Mouse (Mus musculus) layer of hippocampus, adult 9-11 months (tissue): ENCODE data around the gene Acaa1a.
A peak's percentile ranks its signal among the peaks of the same experiment; 100 is the strongest.
"Not testable (repeated sequence)": the region's sequence is repeated elsewhere in the genome, so short reads cannot be mapped to it uniquely, and the experiment has no call there.

Experiments
- DNase-seq: peaks from one replicate; pipeline ENCODE4 v3.0.0; 2022

The Acaa1a gene

DNA sequence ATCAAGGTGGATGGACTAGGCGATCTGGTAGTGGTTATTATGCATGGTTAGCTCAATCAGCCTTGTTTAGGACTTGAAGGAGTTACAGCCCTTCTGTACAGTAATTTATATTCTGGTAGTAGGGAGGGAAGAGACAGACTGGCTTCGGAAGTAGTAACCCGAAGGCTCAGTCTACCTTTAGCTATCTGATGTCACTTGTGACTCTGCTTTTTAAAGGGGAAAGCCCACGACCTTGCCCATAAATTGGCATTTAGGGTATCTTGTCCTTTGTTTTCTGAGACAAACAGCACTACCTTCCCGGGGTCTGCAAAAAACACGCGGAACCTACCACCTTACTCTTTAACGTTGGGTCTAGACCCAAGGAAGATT lies 720 bp downstream of the Acaa1a start:
- no peak for DNase-seq

- peak; percentile 98 for DNase-seq
Observed at GRCm38 (mm10) chr9:119340909-119341816, 1.7 kb downstream of the Acaa1a start, which contains the start of gene Myd88. Gene Myd88 (minus strand): TSS chr9:119341411.

DNA sequence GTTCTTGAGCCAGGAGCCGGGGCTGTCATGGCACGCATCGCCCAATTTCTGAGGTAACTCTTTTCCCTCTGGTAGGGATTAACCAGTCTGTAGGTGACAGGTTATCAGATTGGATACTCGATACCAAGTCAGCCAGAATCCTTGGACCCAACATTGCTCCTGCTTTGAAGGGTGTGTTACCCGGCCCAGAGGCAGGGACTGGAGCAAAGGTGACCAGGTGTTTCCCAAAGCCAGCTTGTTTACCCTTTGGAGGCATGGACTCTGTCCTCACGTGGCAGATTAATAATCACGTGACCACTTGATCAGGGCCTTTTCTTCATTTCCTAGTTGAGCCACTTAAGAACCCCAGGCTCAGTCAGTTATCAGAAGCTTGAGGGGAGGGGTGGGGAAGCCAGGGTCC lies 3.3 kb downstream of the Acaa1a start:
- DNase-seq, result no peak

- no peak for DNase-seq
Observed at GRCm38 (mm10) chr9:119346376-119346775, 6.9 kb downstream of the Acaa1a start.

DNA sequence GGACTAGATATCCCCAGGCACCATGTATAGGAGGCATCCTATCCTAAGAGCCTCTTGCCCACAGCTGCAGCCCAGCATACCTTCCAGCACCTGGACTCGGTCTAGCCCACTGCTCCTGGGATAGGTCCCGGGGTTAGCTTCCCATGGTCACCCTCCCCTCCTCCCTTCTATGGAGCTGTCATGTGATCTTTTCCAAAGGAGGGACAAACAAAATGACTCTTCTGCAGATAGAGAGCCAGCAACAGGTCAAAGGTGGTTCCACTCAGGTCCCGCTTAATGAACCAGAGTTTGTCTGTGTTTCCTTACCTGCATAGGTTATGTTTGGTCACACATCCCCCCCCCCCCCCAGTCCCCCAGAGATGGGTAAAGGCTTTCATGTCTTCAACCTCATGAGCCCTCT lies 11.1 kb downstream of the Acaa1a start:
- DNase-seq, result no peak

GRCm38 (mm10) chr9:119350947-119351705 lies 11.7 kb downstream of the Acaa1a start:
- DNase-seq, result no peak

DNA sequence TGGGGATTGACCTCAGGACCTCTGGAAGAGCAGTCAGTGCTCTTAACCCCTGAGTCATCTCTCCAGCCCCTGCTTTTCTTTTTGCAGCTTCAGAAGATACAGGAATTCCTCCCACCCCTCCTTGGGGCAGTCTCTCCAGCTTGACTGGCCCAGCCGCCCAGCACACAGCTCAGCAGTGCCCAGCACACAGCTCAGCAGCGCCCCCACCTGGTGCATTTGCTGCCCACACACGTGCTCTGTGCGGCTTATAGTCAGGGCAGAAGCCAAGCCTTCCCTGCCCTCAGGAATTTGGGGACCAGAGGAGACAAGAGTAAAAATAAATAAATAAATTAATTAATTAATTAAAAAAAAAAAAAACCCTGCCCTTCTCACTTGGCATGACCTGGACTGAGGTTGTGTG lies 12.6 kb downstream of the Acaa1a start:
- peak; percentile 67 for DNase-seq

DNA sequence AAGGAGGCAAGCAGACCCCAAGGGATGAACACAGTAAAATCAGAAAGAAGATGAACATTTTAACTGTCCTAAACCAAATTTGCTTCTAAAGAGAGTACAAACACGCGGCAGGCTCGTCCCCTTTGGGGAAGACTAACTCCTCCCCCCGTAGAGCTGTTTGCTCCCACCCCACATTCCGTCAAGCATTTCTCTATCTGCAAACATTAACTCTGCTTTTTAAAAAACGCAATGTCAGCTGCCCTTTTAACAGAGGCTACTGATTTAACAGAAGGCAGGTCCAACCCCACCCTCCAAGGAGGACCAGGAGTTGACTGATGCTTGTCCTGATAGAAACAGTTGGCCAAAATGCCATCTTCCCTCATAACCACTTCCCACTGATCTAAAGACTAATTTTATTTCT lies 14.4 kb downstream of the Acaa1a start:
- DNase-seq, result no peak

- no peak for DNase-seq
Observed at GRCm38 (mm10) chr9:119355943-119356342, 16.5 kb downstream of the Acaa1a start.

DNA sequence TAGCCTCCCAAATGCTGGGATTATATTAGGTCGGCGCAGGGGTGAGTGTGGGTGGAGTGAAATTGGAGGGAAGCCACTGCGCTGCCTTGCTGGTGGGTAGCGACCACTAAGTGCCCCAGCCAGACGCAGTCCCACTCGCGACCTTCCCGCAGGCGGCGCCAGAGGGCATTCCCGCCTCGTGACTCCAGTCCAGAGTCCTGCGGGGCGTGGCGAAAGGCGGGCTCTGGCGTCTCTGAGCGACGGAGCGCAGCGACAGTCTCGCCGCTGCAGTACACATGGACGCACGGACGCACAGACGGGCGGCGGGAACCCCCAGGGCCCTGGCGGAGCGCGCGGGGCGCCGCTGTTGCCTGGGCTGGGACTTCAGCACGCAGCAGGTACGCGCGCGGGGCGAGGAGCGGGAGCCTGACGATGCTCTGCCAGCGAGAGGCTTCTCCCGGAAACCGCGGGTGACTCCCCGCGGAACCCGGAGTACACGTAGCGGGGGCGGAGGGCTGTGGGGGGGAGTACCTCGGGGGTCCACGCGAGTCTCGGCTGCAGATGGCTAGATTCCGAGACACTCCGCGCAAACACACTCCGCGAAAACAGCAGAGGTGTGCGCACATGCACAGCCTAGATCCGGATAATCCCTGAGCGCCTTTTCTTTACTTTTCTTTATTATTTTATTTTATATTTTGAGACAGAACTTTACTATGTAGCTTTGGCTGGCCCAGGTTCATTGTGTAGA lies 18.0 kb downstream of the Acaa1a start, which contains the start of gene Xylb:
TSS of gene Xylb (plus strand) at position 51 of the 727 bp plus-strand sequence.
- DNase-seq, result peak; percentile 91

GRCm38 (mm10) chr9:119358058-119358429 lies 18.6 kb downstream of the Acaa1a start:
- no peak for DNase-seq

- no peak for DNase-seq
Observed at GRCm38 (mm10) chr9:119361416-119361815, 21.9 kb downstream of the Acaa1a start.

DNA sequence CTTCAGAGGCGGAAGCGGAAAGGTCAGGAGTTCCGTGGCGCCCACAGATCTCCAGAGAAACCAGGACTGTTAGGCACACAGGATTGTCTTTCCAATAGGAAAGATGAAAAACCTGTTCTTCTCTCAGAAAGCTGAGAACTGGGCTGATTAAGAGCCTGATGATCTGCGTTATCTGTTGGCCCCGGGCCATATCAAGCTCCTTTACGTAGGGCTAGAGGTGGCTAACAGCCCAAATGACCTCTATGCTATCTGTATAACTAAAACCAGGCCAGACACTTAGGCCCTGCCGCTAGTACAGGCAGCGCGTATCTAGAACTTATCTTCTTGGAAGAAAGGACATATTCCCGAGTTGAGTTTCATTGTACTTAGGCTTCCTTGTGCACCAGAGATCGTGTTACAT lies 23.8 kb downstream of the Acaa1a start:
- DNase-seq, result no peak

DNA sequence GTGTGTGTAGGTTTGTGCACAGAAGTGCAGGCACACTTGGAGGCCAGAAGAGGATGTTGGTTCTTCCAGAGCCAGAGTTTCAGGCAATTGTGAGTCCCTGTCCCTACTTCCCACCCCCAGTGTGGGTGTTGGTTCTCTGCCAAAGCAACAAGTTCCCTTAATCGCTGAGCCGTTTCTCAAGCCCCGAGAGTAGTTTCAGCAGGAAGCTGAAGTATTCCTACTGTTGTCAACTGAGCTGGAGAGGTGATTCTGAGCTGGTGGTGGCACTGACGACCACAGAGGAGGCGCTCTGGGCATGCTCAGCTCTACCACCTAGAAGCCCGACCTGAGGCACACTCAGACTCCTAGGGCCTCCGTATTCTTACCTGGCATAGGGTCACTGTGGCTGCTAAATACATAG lies 25.8 kb downstream of the Acaa1a start, which contains the start of gene Slc22a14:
TSS of gene Slc22a14 (minus strand) at position 270 of the 400 bp plus-strand sequence.
- peak; percentile 52 for DNase-seq

DNA sequence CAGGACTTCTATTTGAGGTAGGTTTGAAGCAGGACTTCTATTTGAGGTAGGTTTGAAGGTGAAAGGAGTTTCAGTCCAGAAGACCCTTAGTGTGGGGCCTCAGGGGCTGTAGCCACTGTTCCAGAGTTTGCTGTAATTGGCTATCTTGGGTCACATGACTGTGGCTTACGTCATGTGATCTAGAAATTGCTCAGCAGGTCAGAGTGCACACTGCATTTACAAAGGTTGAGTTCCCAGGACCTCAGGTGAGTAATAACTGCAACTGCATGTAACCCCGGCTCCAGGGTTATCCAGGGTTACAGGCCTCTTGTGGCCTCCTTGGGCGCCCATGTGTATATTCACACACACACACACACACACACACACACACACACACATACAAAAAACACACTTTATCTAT lies 28.9 kb downstream of the Acaa1a start:
- DNase-seq, result no peak

DNA sequence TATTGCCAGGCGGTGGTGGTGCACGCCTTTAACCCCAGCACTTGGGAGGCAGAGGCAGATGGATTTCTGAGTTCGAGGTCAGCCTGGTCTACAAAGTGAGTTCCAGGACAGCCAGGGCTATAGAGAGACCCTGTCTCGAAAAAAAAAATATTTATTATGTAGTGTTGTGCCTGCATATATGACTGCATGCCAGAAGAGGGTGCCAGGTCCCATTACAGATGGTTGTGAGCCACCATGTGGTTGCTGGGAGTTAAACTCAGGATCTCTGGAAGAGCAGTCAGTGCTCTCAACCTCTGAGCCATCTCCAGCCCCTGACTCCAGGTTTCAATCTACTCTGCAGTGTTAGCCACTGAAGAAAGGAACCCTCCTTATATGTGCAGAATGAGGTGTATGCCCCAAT lies 31.3 kb downstream of the Acaa1a start:
- DNase-seq, result not testable (repeated sequence)

- no peak for DNase-seq
Observed at GRCm38 (mm10) chr9:119371251-119371650, 31.8 kb downstream of the Acaa1a start.

DNA sequence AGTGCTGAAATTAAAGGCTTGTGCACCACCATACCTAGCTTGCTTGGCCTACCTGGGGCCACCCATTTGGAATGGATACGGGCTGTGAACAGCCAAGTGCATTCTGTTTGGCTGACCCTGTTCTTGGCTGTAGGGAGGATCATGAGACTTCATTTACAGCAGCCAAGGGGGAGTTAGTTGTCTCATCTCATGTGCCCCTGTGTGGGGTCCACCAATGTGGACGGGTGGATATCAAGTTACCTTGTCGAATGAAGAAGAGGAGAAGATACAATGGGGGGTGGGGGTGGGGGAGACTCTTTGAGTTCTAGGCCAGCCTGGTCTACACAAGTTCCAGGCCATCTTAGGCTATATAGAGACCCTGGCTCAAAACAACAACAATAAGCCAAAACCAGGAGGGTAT lies 35.5 kb downstream of the Acaa1a start:
- no peak for DNase-seq

- DNase-seq, result no peak
Observed at GRCm38 (mm10) chr9:119375556-119375955, 36.1 kb downstream of the Acaa1a start.

GRCm38 (mm10) chr9:119378231-119378630 lies 38.8 kb downstream of the Acaa1a start:
- DNase-seq, result no peak

GRCm38 (mm10) chr9:119382603-119383002 lies 43.1 kb downstream of the Acaa1a start:
- DNase-seq, result peak; percentile 24

DNA sequence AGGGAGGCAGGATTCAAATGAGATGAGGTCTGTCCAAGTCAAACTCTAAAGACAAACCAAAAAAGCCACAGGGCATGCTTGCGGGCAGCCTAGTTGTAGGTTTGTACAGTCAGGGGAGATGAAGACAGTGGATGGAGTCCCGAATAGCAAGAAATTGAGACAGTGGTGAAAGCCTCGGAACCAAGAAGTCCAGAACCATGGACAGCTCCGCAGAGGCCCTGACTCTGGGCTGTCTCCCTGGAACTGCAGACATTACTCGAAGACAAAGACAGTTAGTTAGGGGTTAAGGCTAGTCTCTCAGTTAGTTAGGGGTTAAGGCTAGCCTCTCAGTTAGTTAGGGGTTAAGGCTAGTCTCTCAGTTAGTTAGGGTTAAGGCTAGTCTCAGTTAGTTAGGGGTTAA lies 49.5 kb downstream of the Acaa1a start:
- no peak for DNase-seq

- DNase-seq, result no peak
Observed at GRCm38 (mm10) chr9:119390214-119390613, 50.7 kb downstream of the Acaa1a start.
